Mouse (Mus musculus): Measurements from ENCODE around the gene Ddx6.
"Not testable (repeated sequence)": the region's sequence is repeated elsewhere in the genome, so short reads cannot be mapped to it uniquely, and the experiment has no call there.

Ddx6 gene

DNA sequence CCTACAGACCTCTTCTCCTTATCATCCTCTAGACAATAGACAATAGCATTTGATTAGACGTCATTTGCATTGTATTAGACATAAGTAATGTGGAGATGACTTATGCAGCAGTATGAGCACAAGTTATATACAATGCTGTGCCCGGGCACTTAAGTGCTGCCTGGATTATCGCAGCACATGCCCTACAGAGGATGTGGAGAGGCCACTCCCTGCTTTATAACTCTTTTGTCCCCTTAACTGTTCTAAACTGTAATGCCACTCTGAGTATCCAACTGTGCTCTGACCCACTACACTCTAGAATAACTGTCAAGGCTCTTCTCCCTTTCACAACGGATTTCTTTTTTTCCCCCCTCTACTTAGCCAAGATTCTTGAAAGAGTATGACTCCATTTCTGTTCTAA, 10.8 kb upstream of the Ddx6 start:
- DNase-seq (ENCODE audit: extremely low spot score, low spot score) = no peak

DNA sequence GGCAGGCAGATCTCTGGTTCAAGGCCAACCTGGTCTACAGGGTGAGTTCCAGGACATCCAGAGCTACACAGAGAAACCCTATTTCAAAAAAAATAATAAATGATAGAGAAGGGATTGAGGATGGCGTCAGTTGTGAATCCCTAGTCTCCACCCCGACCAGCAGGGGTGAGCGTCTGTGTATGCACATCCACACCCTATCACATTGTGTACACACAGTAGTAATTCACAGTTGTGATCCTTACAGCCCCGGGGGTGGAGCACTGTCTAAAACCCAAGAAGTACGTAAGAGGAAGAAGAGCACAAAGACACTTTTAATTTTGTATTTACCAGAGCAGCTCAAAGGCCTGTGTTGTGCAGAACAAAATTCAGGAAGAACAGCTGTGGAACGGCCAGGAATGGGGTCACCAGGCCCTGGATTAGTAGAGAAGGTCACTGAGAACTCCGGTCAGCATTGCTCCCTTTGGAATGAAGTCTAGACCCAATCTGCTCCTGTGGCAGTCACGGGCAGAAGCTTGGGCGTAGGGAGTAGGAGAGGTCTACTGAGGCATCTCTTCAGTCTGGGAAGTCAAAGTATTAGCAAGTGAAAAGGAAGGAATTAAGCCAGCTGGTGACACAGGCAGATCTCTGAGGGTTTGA, 9.7 kb upstream of the Ddx6 start:
- no peak for DNase-seq (ENCODE audit: extremely low spot score, low spot score)

DNA sequence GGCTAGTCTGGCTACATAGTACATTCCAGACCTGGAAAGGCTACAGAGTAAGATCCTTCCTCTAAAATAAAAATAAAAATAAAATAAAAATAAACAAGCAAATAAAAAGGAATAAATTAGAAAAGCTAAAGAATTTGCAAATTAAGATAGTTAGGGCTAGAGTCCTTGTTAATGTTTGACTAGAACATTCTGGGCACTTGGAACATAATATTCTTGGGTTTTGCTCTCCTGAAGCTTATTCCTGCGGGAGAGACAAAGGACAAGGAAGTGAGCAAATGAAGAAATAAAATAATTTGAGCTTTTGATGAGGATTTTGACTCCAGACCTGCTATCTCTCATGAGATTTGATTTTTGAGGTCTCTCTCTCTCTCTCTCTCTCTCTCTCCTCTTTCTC, 9.2 kb upstream of the Ddx6 start:
- DNase-seq (ENCODE audit: extremely low spot score, low spot score) = no peak

DNA sequence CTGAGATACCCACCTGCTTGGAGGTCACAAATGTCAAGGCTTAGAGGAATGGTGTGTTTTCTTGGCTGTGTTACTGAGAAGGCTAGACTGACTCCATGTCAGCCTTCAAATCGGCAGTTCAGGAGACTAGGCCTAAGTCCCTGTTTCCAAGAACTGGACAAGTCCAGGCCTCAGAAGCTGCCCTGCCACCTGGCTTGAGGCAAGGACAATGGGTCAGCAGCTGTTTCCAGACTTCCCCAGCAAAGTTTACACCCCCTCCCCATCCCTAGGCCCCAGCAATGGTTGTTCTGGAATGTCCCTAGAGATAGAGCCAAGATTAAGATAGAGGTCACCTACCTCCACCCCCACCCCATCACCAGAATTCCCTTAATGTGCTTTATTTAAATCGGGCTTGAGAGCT, 7.0 kb upstream of the Ddx6 start:
- no peak for DNase-seq (ENCODE audit: extremely low spot score, low spot score)

DNA sequence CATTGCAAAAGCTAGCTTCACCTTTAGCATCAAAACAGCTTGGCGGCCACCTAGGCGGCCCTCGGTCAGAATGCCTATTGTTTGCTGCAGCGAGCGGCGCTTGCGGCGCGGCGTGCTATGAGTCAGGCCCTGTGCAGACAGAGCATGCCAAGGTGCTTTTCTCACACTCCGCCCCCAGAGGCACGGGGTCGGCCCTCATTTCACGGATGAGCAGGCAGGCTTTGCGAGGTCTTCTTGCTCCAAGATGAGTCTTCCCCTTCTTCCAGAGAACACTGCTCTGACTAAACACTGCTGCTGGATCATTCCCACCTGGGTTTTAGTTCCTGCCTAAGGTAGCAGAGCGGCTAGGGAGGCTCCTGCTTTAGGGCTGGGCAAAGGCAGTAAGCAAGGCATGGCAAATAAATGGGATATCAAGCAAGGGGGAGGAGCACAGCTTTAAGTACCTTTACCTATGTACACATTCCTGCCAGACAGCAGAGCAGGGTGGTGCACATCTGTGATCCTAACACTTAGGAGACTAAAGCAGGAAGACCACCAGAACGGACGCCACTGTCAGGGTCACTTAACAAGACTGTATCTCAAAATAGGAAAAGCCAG, 5.7 kb upstream of the Ddx6 start:
- peak; percentile 61 for DNase-seq (ENCODE audit: extremely low spot score, low spot score)

DNA sequence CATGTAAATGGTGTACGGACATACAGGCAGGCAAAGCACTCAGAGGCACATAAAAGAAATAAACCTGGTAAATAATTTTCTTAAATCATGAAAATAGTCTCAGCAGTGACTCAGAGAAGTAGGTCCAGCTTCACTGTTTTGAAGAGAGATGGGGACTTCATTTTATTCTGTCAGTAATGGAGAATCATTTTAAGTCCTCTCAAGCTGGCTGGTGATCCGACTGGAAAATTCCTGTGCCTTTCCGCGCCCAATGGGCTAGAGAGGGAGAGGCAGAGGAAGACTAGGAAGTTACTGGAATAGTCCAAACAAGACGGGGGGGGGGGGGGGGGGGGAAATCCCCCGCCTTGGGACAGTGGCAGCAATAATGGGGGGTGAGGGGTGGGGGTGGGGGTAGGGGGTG, 5.1 kb upstream of the Ddx6 start:
- no peak for DNase-seq (ENCODE audit: extremely low spot score, low spot score)

DNA sequence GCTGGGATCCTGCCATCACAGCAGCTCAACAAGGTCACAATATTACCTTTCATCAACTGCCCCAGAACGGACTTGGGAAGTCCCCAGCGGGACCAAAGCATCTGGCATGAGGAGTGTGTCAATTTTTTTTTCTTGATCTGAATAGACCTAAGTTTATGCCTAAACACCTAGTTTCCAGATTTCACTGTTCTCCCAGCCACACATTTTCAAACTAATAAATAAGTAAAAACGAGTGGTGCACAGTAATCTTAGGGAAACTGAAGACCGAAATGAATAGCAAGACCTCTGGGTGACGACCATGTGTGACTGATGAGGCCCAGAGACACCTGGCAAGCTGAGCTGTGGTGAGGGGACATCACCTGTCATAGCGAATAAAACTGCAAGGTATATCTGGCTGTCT, 3.9 kb upstream of the Ddx6 start:
- no peak for DNase-seq (ENCODE audit: extremely low spot score, low spot score)

DNA sequence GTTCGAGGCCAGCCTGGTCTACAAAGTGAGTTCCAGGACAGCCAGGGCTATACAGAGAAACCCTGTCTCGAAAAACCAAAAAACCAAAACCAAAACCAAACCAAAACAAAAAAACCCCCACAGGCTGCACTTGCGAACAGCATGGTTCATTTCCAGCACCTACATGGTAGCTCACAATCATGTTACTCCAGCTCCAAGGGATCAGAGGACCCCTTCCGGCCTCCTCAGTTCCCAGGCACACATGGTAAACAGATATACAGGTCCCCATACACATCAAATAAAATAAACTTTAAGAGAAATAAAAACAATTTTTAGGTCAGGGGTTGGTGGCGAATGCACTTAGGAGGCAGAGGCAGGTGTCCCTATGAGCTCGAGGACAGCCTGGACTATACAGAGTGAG, 1.9 kb upstream of the Ddx6 start:
- DNase-seq (ENCODE audit: extremely low spot score, low spot score) = no peak

DNA sequence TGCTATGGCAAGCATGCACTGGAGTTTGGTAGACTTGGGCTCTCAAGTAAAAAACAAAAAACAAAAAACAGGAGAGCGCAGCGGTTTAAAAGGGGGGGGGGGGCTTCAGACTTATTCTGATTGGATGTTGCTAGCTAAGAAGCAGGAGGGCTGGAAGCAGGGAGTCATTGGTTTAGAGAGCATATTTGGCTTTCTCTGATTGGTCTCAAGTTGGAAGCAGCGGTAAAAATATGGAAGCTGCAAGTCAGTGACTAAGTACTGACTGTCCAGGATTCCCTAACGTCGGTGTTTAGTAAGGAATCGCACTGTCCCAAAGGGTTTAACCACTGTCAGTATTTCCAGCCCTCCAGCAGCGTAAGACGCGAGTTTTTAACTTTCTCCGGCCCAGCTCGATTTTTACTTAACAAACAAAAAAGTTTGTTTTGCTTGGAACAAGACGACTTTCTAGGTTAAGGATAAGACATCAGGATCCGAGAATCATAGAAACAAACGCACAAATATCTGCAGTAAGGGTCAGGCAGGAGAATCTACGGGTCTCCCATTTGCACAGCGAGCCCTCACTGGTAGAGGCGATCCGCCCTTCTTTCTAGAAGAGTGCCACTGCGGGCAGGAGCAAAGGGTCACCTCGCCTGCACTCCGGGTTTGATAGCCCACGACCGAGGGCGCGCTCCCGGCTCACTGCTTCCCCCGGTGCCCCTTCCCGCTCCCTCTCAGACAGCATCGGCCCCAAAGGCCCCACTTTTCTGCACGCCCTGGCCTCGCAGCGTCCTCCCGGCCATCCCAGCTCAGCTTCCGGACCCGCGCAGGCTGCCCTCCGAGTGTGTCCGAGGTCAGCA, 1.0 kb upstream of the Ddx6 start:
- DNase-seq (ENCODE audit: extremely low spot score, low spot score) = no peak

DNA sequence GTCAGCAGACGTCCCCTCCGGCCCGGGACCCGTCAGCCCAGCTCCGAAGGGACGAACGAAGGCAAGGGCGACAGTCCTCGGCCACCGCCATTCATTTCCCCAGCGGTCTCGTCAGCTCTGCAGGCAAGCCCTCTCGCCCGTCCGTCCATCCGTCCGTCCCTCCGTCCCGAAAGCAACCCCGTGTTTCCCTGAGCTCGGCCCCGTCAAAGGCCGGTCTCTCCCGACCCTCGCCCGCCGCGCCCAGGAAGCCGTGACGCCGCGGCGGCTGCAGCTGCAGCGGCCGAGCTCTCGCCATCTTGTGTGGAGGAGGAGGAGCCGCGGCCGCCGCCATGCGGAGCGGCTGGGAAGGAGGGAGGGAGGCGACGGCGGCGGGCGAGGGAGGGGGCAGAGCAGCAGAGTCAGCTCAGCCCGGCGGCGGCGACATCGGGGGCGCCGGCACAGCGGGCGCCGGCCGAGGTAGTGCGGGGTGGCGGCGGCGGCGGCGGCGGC, 358 bp upstream of the Ddx6 start:
- peak; percentile 87 for DNase-seq (ENCODE audit: extremely low spot score, low spot score)

DNA sequence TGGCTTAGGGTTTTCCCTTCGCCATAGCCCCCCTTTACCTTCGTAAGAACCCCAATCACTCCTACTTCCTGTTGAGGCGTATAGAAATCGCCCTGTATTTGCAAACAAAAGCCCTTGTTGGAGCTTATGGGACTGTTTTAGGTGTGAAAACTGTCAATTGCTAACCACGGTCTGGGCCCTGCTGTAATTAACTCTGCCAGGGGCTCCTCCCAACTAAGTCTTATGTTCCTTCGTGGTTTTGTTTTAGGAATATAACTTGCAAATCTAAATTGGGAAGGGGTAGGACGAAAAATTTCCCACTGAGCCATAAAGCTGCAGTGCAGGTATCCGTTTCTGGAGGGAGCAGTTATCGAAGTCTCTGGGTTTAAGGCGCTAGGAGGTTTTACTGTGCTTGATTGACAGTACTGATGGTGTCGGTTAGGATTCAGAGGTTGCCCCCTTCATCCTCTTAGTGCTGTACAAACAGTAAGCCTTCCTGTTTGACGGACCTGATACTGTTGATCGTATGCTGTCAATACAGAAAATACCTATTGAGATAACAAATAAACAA, 999 bp downstream of the Ddx6 start:
- no peak for DNase-seq (ENCODE audit: extremely low spot score, low spot score)

DNA sequence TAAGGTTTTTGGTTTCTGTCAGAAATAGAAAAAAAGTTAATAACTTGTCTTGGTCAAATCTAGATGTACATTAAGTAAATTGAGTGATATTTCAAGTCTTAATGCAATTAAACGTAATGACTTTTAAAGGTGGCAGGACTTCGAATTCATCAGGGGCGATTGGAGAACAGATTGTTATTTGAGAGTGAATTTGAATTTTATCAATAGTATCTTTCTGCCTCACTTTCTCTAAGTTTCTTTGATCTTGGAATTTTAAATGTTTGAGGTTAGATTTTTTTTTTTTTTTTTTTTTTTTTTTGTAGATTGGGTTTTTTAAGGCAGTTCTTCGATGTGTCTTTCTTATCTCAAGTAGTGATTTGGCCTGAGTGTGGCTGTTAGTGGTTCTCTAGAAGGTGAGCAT, 2.0 kb downstream of the Ddx6 start:
- no peak for DNase-seq (ENCODE audit: extremely low spot score, low spot score)

DNA sequence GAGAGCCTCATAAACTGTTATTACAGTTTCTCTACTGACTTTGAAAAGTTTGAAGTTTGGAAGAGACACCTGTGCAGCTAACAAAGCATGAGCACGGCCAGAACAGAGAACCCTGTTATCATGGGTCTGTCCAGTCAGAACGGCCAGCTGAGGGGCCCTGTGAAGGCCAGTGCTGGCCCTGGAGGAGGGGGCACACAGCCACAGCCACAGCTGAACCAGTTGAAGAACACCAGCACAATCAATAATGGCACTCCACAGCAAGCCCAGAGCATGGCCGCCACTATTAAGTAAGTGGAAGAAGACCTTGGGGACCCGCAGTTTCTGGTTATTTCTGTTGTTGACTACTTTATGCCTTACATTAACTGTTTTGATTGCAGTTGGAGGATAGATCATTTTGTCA, 2.6 kb downstream of the Ddx6 start:
- DNase-seq (ENCODE audit: extremely low spot score, low spot score) = no peak

DNA sequence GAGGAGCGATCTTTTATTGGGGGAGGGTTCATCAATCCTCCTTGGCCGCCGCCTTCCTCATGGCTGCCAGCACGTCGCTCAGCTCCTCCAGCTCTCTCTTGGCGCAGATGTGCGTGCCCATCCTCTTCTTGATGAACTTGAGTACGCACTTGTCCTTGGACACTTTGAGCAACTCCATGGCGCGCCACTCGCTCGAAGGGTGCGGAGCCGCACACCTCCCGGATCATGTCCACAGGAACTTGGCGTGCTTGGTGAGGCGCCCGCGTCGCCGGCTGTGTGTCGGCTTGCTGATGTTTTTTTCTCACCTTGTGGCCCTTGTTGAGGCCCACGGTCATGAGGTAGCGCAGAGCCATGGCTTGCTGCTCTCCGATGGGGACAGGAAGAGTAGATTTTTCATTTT, 5.7 kb downstream of the Ddx6 start:
- no peak for DNase-seq (ENCODE audit: extremely low spot score, low spot score)

DNA sequence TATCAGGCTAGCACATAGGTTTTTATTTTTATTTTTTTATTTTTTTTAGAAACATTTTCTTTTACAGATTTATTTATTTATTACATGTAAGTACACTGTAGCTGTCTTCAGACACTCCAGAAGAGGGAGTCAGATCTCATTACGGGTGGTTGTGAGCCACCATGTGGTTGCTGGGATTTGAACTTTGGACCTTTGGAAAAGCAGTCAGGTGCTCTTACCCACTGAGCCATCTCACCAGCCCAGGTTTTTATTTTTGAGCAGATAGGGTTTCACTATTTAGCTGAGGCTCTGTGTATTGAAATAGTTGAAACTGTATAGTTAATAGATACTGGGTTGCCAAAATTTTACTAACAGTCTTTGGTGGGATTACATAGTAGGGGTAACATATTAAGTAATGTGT, 8.4 kb downstream of the Ddx6 start:
- DNase-seq (ENCODE audit: extremely low spot score, low spot score) = not testable (repeated sequence)

DNA sequence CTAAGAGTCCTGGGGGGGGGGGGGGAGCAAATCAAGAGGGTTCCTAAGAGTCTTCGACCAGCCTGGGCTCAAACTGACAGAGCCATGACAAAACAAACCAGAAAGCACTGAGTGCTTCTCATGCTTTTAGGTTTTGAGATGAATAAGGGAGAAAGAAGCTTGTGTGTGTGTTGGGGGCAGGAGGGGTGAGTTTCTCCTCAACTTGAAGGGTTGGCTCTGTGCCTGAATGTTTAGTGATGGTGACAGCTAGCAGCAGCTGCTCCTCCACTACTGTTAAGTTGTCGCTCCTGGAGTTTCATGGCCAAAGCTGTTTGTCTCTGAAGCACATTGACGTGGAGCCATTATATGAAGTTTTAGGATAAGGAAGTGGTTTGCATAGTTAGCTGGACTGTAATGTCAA, 16.4 kb downstream of the Ddx6 start:
- peak; percentile 12 for DNase-seq (ENCODE audit: extremely low spot score, low spot score)

DNA sequence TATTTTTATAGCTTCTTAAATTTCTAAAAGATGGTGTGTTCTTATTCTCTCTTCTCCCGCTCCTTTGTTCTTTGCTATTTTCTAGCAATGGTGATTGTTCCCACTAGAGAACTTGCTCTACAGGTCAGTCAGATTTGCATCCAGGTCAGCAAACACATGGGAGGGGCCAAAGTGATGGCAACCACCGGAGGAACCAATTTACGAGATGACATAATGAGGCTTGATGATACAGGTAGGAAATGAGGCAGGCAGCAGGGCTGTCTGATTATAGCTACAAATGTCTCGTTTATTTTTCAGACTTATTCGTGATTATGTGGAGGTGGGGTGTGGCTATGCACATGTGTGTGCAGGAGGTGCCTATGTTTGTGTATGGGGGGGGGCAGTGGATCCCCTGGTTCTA, 19.7 kb downstream of the Ddx6 start:
- no peak for DNase-seq (ENCODE audit: extremely low spot score, low spot score)

DNA sequence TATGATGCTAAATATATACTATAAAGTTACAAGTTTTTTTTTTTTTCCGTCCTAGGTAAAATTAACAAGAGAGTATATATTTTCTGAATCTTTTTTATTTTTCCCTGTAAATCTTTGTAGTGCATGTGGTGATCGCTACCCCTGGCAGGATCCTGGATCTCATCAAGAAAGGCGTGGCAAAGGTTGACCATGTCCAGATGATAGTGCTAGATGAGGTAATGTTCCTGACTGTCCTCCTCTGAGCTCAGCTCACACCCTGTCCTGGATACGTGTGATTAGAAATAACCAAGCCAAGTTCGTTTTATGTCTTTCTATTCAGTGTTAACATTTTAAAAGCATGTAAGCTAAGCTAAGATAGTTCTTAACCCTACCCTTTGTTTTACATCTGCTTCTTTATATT, 21.6 kb downstream of the Ddx6 start:
- DNase-seq (ENCODE audit: extremely low spot score, low spot score) = no peak

DNA sequence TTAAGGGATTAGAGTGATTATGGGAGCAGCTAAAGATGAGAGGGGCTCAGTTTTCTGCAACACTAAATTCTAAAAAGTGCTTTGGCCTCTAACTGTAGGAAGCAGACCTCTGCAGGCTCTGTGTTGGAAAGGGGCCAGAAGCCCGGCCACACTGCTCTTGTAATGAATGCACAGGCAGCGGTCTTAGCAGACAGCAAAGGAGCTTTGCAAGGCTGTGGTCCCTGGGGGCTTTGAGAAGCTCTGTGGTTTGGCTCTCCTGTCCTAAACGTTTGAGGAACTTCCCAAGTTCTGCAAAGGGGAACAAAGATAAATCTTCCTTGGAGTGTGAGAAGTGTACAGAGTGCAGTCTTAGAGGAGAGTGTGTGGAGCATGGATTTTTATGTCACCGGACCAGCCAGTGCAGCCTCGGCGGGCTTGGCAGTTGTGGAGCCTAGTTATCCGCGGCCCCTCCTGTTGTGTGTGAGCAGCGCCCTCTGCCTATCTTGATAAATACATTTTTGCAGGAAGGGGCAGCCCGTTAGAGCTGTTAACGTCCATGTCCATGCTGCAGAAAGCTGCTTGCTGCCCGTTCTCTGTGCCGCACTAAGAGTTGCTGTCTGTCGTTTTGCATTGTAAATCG, 33.0 kb downstream of the Ddx6 start:
- no peak for DNase-seq (ENCODE audit: extremely low spot score, low spot score)

DNA sequence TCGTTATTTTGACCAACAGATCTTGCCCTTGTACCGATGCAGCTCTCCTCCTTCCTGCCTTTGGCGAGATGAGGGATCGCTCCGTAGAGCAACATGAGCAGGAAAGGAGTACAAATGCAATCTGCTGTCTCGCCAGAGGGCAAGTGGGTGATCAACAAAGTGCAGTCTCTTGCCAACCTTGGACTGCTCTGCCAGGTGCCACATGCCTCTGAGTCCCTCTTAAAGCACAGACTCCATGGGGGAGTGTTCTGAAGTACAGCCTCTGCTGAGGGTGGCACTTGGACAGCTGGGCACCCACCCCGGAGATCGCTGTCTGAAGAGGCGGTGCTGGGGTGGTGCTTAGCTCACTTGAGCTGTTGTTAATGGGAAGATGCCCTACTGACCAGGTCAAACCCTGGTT, 34.0 kb downstream of the Ddx6 start:
- peak; percentile 11 for DNase-seq (ENCODE audit: extremely low spot score, low spot score)

DNA sequence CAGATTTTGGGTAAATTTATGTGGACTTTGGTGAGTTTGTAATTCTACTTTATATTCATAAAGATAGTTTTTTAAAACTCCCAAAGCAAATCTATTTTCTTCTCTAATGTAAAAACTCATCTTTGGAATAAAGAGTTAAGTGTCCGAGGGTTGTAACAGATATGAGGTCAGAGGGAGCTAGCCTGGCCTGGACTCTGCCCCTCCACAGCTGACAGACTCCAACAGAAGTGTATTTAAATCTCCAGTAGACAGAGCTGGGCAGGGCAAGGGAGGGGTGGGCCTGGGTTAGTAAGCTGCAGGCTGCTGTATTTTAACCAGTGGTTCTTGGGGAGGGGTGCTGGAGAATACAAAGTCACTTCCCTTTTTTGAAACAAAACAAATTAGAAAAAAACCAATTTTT, 35.3 kb downstream of the Ddx6 start:
- DNase-seq (ENCODE audit: extremely low spot score, low spot score) = peak; percentile 5

All from neural tube, embryonic 10.5 days (tissue).